Mouse (Mus musculus): Measurements from ENCODE around the gene Olfr806.

Olfr806 gene

GRCm38 (mm10) chr10:129741821-129742220, at the start of gene Olfr806:
TSS of gene Olfr806 (minus strand) at chr10:129741921.
- DNase-seq, result no peak

GRCm38 (mm10) chr10:129778123-129778522, 36.4 kb upstream of the Olfr806 start:
- DNase-seq, result no peak

- DNase-seq, result no peak
Measured at GRCm38 (mm10) chr10:129774338-129774737, 32.6 kb upstream of the Olfr806 start, which contains the start of gene Olfr809. TSS of gene Olfr809 (plus strand) at chr10:129774638.

- no peak for DNase-seq
Measured at GRCm38 (mm10) chr10:129765182-129765581, 23.5 kb upstream of the Olfr806 start, which contains the start of gene Olfr808. TSS of gene Olfr808 (plus strand) at chr10:129765482.

GRCm38 (mm10) chr10:129757693-129758092, 16.0 kb upstream of the Olfr806 start, which contains the start of gene Olfr807:
TSS of gene Olfr807 (minus strand) at chr10:129757793.
- no peak for DNase-seq

- no peak for DNase-seq
Measured at GRCm38 (mm10) chr10:129729275-129729674, 12.4 kb downstream of the Olfr806 start, which contains the start of gene Olfr805. TSS of gene Olfr805 (minus strand) at chr10:129729375.

- DNase-seq, result no peak
Measured at GRCm38 (mm10) chr10:129702910-129703309, 38.8 kb downstream of the Olfr806 start, which contains the start of gene Olfr804. TSS of gene Olfr804 (plus strand) at chr10:129703210.

- DNase-seq, result no peak
Measured at GRCm38 (mm10) chr10:129694186-129694585, 47.5 kb downstream of the Olfr806 start, which contains the start of gene Olfr803. TSS of gene Olfr803 (minus strand) at chr10:129694286.

- DNase-seq, result no peak
Measured at GRCm38 (mm10) chr10:129688069-129688468, 53.7 kb downstream of the Olfr806 start, which contains the start of gene Olfr802. TSS of gene Olfr802 (minus strand) at chr10:129688169.
